Mouse (Mus musculus) liver, adult 2 months (tissue): ENCODE data around the gene Mob2. TPM values are rescaled to one million over a fixed set of nuclear protein-coding genes. Genes with fewer than 3 reads are reported as not detected.
A peak's percentile ranks its signal among the peaks of the same experiment; 100 is the strongest.

Source experiments
- DNase-seq: peaks from one replicate; pipeline ENCODE4 v3.0.0-alpha.2; 2011; ENCODE audit warnings: low read depth, low spot score; ENCODE audit errors: extremely low read depth
- H3K27ac ChIP-seq: fragments of 200-500 bp; replicated peaks from 2 replicates; pipeline ENCODE4 v1.5.1; 2012; ENCODE audit warnings: low read depth, mild to moderate bottlenecking, control low read depth, inconsistent platforms, low read length; ENCODE audit not compliant: insufficient read depth
- H3K27me3 ChIP-seq: fragments of 200-500 bp; 2 replicates; pipeline ENCODE4 v1.6.1; 2012; ENCODE audit warnings: mild to moderate bottlenecking, moderate library complexity, low read length, inconsistent platforms; ENCODE audit not compliant: control insufficient read depth, insufficient read depth
- H3K36me3 ChIP-seq: fragments of 200-500 bp; 2 replicates; pipeline ENCODE4 v1.6.1; 2012; ENCODE audit warnings: low read length, inconsistent platforms; ENCODE audit not compliant: control insufficient read depth, insufficient read depth
- H3K4me1 ChIP-seq: fragments of 200-500 bp; 2 replicates; pipeline ENCODE4 v1.6.1; 2011; ENCODE audit warnings: low read length; ENCODE audit not compliant: control insufficient read depth, insufficient read depth
- H3K4me3 ChIP-seq: fragments of 200-500 bp; 2 replicates; pipeline ENCODE4 v1.5.1; 2011; ENCODE audit warnings: low read depth, mild to moderate bottlenecking, control low read depth, low read length, moderate library complexity; ENCODE audit not compliant: insufficient read depth
- H3K79me2 ChIP-seq: fragments of 200-500 bp; 2 replicates; pipeline ENCODE4 v1.6.1; 2012; ENCODE audit warnings: inconsistent platforms, mild to moderate bottlenecking, low read length, moderate library complexity; ENCODE audit not compliant: control insufficient read depth, insufficient read depth
- H3K9ac ChIP-seq: fragments of 200-500 bp; 2 replicates; pipeline ENCODE4 v1.6.1; 2012; ENCODE audit warnings: low read depth, mild to moderate bottlenecking, control low read depth, inconsistent platforms, low read length
- CTCF ChIP-seq: fragments of 200-500 bp; IDR thresholded peaks from 2 replicates; pipeline ENCODE4 v1.5.1; 2011; ENCODE audit warnings: low read depth, low read length, control low read depth
- POLR2A ChIP-seq: fragments of 200-500 bp; IDR thresholded peaks from 2 replicates; pipeline ENCODE4 v1.6.1; 2011; ENCODE audit warnings: low read length, control low read depth; ENCODE audit not compliant: insufficient read depth; ENCODE audit errors: extremely low read depth
- WGBS: fragments of 180-500 bp; shearing (Covaris S2); methylation state at CpG from one replicate; pipeline ENCODE4 v1.1.7; 2018; 5-methylcytosine and 5-hydroxymethylcytosine counted together
- polyA plus RNA-seq: library from polyadenylated mRNA; depleted of rRNA; stranded (reverse); fragments of >200 nt; gene quantifications from 2 replicates; pipeline ENCODE4 v1.2.3, GENCODE M21; 2012
- total RNA-seq: library from RNA; depleted of rRNA; stranded (reverse); fragments of >200 nt; gene quantifications from 2 replicates; pipeline ENCODE4 v1.2.3, GENCODE M21; 2014

Gene Mob2
- total and polyA plus RNA-seq, 2 experiments, result 24.0 to 27.6 TPM

DNA sequence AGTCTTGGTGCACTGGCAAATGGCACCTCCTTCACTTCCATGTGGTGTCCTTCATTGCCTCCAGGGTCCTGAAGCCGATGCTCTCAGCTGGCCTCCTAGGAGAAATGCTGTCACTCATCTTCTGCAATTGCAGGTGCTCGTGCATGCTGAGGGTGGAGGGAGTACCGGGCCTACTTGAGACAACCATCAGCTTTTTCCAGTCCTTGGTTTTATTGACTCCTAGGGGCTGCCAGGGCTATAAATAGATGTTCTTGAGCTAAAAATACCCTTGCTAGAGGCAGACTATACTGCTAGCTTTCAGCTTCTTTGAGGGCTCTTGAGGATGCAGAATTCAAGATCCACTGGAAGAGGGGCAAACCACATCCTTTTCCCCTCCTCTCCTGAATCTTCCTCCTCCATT lies 16.3 kb upstream of the Mob2 start:
- H3K79me2 ChIP-seq, result no peaks in the 10 kb centered on the region
- H3K27ac ChIP-seq, result no peak overlapping the region
- no peak for DNase-seq
- H3K9ac ChIP-seq, result no peak overlapping the region
- H3K4me1 ChIP-seq, result peaks cover 1% of the 10 kb centered on the region; the same call in 1 of the 2 replicates
- TF ChIP-seq POLR2A (no peak), CTCF (no peak)
- WGBS, result 77% methylated on average over 3 of the region's 3 CpGs
- no peaks in the 10 kb centered on the region for H3K36me3 ChIP-seq
- H3K4me3 ChIP-seq, result no peak overlapping the region
- H3K27me3 ChIP-seq, result no peaks in the 10 kb centered on the region

DNA sequence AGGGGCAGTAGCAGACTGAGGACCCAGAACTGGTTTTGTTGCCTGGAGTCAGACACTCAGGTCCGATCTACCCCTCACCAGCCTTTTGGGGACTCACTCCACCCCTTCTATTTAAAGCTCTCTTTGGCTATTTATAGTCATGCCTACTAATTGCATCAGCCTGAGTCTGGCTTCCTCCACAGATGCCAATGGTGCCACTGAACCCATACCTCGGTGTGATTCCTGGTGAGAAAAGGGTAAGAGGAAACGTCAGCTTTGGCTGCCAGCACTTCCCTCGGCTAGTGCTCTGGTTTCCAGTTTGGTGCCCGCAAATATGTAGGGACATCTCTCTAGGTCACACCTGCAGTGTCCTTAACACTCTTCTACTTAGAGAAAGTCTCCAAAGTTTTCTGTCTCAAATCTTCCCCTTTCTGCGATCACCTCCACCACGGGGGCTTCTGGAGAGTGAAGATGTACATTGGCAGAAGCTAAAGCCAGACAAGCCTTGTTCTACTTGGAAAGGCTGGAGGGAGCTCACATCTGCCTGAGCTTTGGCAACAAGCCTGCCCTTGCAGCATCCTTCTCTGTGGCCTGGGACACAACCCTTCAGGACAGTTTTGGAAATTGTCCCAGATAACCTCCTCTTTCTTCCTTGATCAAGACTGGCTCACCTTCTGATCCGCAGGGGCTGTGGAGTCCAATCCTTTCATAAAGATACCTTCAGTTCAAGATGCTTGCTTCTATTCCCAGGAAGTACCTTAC lies 13.5 kb upstream of the Mob2 start:
- H3K27ac ChIP-seq, result no peak overlapping the region
- H3K36me3 ChIP-seq, result no peaks in the 10 kb centered on the region
- 55% methylated on average over 8 of the region's 8 CpGs for WGBS
- no peaks in the 10 kb centered on the region for H3K27me3 ChIP-seq
- no peaks in the 10 kb centered on the region for H3K79me2 ChIP-seq
- H3K4me1 ChIP-seq, result no peaks in the 10 kb centered on the region
- TF ChIP-seq CTCF (no peak), POLR2A (no peak)
- H3K4me3 ChIP-seq, result no peak overlapping the region
- H3K9ac ChIP-seq, result no peak overlapping the region
- DNase-seq, result no peak

- Histone ChIP-seq H3K27me3 (no peaks in the 10 kb centered on the region), H3K9ac (no peak overlapping the region), H3K36me3 (no peaks in the 10 kb centered on the region), H3K4me1 (no peaks in the 10 kb centered on the region), H3K79me2 (no peaks in the 10 kb centered on the region), H3K27ac (no peak overlapping the region), H3K4me3 (no peak overlapping the region)
- TF ChIP-seq POLR2A, result no peak
- no peak for TF ChIP-seq CTCF
- DNase-seq, result no peak
Measured at GRCm38 (mm10) chr7:142071717-142072116, 10.9 kb upstream of the Mob2 start.

- Histone ChIP-seq H3K4me3 (no peak overlapping the region), H3K27ac (no peak overlapping the region), H3K36me3 (no peaks in the 10 kb centered on the region), H3K27me3 (no peaks in the 10 kb centered on the region), H3K9ac (no peak overlapping the region), H3K79me2 (no peaks in the 10 kb centered on the region), H3K4me1 (no peaks in the 10 kb centered on the region)
- TF ChIP-seq POLR2A (no peak), CTCF (no peak)
- DNase-seq, result no peak
- WGBS, result 11% methylated on average over 10 of the region's 10 CpGs
Measured at GRCm38 (mm10) chr7:142071212-142071578, 10.3 kb upstream of the Mob2 start.

DNA sequence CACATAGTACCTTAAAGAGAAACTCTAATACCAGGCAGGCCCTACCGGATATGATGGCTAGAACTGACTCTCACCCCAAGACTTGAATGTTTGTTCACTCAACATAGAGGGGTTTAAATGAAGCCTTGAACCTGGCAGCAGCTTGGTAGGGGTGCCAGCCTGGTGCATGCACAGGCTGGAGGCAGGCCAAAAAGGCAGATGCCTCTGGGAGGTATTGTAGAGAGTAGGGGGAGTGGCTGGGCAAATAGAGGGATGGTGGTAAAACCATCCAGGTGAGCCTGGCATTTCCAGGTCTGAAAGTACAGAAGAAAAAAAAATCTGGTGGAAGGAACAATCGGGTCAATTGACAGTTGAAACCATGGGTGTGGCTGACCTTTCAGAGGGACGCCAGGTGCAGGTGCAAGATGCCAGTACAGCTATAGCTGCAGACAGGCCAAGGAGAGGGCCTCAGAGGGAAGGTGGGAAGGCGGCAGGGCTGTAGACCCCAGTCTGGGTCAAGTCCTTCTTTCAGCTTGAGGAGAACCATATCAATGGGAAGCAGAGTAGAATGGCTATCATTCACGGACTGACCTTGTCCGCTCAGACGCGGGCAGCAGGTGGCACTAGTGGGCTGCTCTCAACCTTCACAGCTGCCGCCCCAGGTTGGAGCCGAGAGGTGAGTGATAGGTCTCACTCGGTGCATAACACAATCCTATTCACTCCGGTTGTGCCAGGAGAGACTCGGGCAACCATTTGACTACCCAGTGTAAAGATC lies 9.8 kb upstream of the Mob2 start:
- DNase-seq, result no peak
- TF ChIP-seq POLR2A (no peak), CTCF (peak; percentile 96)
- no peak overlapping the region for H3K4me3 ChIP-seq
- no peaks in the 10 kb centered on the region for H3K79me2 ChIP-seq
- no peaks in the 10 kb centered on the region for H3K4me1 ChIP-seq
- no peaks in the 10 kb centered on the region for H3K27me3 ChIP-seq
- no peaks in the 10 kb centered on the region for H3K36me3 ChIP-seq
- H3K27ac ChIP-seq, result no peak overlapping the region
- H3K9ac ChIP-seq, result no peak overlapping the region
- 17% methylated on average over 13 of the region's 13 CpGs for WGBS

DNA sequence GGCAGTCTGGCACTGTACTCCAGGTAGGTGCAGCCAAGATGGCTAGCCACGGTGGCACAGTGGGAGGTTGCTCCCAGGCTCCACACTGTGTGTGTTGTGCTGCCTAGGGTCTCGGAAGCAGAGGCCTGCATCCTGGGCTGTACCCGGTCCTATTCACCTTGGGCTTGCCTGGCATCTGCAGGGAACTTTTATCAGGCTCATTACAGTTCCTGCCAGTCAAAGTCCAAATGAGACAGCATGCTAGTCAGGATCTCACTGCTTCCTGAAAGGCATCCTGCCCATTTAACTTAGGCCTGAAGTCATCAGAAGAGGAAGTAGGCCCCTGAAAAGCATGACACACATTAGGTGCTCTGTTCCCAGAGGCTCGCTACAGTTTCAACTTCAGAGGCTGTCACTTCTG lies 7.6 kb upstream of the Mob2 start:
- Histone ChIP-seq H3K9ac (no peak overlapping the region), H3K4me1 (no peaks in the 10 kb centered on the region), H3K4me3 (no peak overlapping the region), H3K79me2 (no peaks in the 10 kb centered on the region), H3K27me3 (no peaks in the 10 kb centered on the region), H3K36me3 (no peaks in the 10 kb centered on the region), H3K27ac (no peak overlapping the region)
- TF ChIP-seq POLR2A (no peak), CTCF (no peak)
- 61% methylated on average over 4 of the region's 4 CpGs for WGBS
- DNase-seq, result no peak
